Mouse (Mus musculus) E14TG2a.4 (cell line): Measurements from ENCODE around the gene Slc35b1.

Experiments used
- CTCF ChIP-seq: conservative IDR thresholded peaks from 2 replicates; pipeline ENCODE4 v1.5.1; 2014; ENCODE audit warnings: low read length
- NANOG ChIP-seq: IDR thresholded peaks from 2 replicates; pipeline ENCODE4 v1.6.1; 2014; ENCODE audit warnings: borderline replicate concordance, low read length, mixed read lengths

GRCm38 (mm10) chr11:95391201-95391600 lies 6.7 kb downstream of the Slc35b1 start:
- no peak for TF ChIP-seq CTCF
- no peak for TF ChIP-seq NANOG
